Mouse (Mus musculus) heart, postnatal 10 days (tissue): ENCODE measurements around the gene Gh. TPM values are rescaled to one million over a fixed set of nuclear protein-coding genes. Genes with fewer than 3 reads are reported as not detected.
"Not testable (repeated sequence)": the region's sequence is repeated elsewhere in the genome, so short reads cannot be mapped to it uniquely, and the experiment has no call there.

Experiments used
- DNase-seq, 2 experiments: peaks; one replicate each; pipeline ENCODE4 v3.0.0; 2021
- intact Hi-C: fragments of 180-260 bp; cut with DNase I; formaldehyde crosslinking; loops from one replicate; pipeline ENCODE4 v1.15.1; 2025
- total RNA-seq, 2 experiments: library from RNA; stranded (reverse); gene quantifications; 2 replicates each; pipeline ENCODE4 v1.2.3; 2021

The Gh gene
- total RNA-seq, result not detected

DNA sequence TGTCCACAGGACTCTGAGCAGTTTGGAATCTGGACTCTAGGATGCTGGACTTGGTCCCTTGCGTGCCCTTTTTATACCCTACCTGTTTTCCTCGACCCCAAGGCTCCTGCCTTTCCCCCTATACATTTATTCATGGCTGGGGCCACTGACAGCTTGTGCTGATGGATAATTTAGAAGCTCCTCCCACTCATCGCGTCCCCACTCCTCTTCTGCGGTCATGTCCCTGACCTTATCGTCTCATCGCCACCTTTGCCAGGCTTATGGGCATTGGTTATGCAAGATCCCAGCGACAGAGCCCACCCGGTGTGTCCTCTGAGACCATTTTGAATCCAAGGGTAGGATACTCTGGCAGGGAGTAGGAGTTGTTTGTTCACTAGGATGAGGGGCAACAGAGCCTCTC, at the start of gene Gh:
TSS of gene Gh (minus strand) at position 101 of the 400 bp plus-strand sequence.
- DNase-seq, result no peak
- intact Hi-C loops, result loop anchor here (1.0 kb wide), 2 partner anchors 65 to 91 kb away; no protein-coding TSS in a partner anchor

DNA sequence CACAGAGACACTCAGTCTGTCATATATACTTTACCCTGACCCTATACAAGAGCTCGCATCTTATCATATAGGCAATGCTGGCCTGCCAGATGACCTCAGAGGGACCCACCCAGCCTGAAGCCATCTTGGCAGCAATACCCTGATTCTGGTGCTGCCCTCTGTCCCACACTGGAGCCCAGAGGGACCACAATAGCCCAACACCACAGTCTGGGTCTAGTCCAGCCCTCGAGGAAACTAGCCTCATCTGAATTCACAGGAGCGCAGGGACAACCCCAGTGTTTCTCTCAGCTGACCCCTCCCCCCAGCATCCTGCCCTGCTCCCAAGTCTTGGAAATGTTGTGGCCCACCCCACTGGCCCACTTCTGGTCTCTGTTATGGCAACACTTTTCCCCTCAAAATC, 49.6 kb upstream of the Gh start:
- intact Hi-C loops, result no loop called here
- DNase-seq, result no peak

- intact Hi-C loops, result no loop called here
- no peak for DNase-seq
Observed at GRCm38 (mm10) chr11:106350853-106351252, 49.2 kb upstream of the Gh start.

GRCm38 (mm10) chr11:106349772-106350171, 48.1 kb upstream of the Gh start:
- intact Hi-C loops, result no loop called here
- DNase-seq, result no peak

GRCm38 (mm10) chr11:106344910-106345309, 43.2 kb upstream of the Gh start:
- DNase-seq, result no peak
- intact Hi-C loops, result no loop called here

- intact Hi-C loops, result no loop called here
- DNase-seq, result no peak
Observed at GRCm38 (mm10) chr11:106340990-106341520, 39.4 kb upstream of the Gh start.

DNA sequence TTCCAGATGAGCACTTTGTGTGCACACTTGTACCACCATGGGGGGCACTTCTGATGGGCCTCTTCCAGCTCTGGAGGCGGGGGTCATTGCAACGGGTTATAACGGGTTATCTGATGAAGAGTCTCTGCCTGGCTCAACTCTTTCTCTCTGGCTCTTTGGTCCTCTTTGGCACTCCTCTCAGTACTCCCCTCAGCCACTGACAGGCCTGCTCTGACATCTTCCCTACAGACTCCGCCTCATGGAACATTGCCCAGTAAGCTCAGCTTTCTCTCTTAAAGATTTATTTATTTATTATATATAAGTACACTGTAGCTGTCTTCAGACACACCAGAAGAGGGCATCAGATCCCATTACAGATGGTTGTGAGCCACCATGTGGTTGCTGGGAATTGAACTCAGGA, 37.7 kb upstream of the Gh start:
- DNase-seq, intact Hi-C loops: not testable (repeated sequence)

GRCm38 (mm10) chr11:106338870-106339269, 37.2 kb upstream of the Gh start:
- intact Hi-C loops, result no loop called here
- no peak for DNase-seq

- no peak for DNase-seq
- intact Hi-C loops, result no loop called here
Observed at GRCm38 (mm10) chr11:106338029-106338428, 36.4 kb upstream of the Gh start.

DNA sequence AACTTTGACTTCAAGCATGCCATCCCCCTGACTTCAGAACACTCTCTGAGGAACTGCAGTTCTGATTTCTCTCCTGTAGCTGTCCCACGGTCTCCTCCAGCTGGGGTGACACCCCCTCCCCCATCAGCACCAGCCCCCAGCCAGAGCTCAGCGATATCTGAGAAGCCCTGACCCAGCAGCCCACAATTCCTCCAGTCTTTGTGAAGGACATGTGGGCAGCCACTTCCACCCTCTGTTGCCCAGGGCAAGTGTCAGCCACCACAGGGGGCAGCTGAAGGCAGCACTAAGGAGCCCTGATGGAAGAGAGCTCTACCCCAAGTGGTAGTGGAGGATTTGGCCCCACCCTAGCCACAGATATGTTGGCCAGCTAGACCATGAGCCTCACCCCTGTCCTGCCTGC, 32.4 kb upstream of the Gh start:
- no peak for DNase-seq
- intact Hi-C loops, result no loop called here

DNA sequence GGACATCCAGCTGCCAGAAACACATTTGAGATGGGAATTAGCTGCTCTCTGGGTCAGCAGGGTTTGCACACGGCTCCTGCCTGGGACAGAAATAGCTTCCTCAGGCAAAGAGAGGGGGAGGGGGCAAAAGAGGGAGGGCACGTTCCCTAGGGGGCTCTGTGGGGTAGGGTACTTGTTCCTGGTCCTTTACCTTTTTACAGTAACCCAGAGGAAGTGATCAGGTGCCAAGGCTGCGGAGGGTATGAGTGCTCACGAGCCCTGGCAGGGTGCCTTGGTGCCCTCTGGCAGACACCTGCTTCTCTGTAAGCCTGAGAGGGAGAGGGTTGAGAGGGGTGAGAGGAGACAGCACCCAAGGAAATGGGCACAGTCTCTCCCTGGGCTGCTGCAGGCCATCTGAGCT, 30.8 kb upstream of the Gh start:
- DNase-seq, result peak; percentile 50 to 62
- intact Hi-C loops, result no loop called here

GRCm38 (mm10) chr11:106329682-106330081, 28.0 kb upstream of the Gh start:
- intact Hi-C loops, result loop anchor here (1.0 kb wide), 1 partner anchor 63 kb away; no protein-coding TSS in a partner anchor
- peak; percentile 57 to 63 for DNase-seq

DNA sequence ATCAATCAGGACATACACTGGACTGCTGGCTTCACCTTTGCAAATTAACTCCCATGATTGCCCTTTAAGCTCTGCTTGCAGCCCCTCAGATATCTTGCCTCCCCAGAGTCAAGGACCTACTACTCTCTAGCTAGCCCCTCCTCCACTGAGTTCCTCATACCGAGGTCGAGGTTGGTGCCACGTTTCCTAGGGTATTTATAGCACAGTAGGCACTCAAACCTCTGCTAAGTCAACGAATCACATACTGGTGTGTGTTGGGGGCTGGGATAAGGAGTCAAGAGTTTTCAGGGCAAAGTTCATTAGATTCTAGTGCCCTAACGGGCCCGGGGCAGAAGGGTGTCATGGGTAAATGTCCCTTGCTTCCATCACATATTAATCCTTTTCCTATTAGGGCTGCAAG, 27.5 kb upstream of the Gh start:
- intact Hi-C loops, result loop anchor here (1.0 kb wide), 1 partner anchor 63 kb away; no protein-coding TSS in a partner anchor
- peak; percentile 60 for DNase-seq

- intact Hi-C loops, result no loop called here
- peak in 1 of 2 experiments; percentile 34 for DNase-seq
Observed at GRCm38 (mm10) chr11:106328521-106328920, 26.9 kb upstream of the Gh start.

DNA sequence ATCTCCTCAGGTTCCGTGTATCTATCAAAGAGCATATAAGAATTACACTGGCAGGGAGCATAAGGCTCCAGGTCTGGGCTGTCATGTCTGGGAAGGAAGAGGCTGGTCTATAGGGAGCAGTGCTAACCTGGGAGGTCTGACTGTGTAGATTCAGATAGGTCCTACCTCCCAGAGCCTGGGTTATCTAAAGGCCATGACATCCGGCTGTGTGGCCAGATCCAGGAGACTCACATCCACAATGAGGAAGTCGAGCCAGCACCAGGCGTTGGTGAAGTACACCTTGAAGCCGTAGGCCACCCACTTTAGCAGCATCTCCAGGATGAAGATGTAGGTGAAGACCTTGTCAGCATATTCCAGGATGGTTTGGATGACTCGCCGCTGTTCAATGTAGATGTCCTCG, 24.8 kb upstream of the Gh start:
- intact Hi-C loops, result loop anchor here (1.0 to 2.0 kb wide), 2 partner anchors 23 to 38 kb away; partner anchors contain the start of gene Prr29
- DNase-seq, result no peak

- peak; percentile 74 to 86 for DNase-seq
- intact Hi-C loops, result loop anchor here (1.0 to 2.0 kb wide), 2 partner anchors 22 to 39 kb away; partner anchors contain the start of gene Prr29
Observed at GRCm38 (mm10) chr11:106325566-106326206, 24.0 kb upstream of the Gh start.

GRCm38 (mm10) chr11:106324858-106325257, 23.2 kb upstream of the Gh start:
- no peak for DNase-seq
- intact Hi-C loops, result no loop called here

GRCm38 (mm10) chr11:106318406-106319366, 17.0 kb upstream of the Gh start:
- peak in 1 of 2 experiments; percentile 28 for DNase-seq
- intact Hi-C loops, result no loop called here

DNA sequence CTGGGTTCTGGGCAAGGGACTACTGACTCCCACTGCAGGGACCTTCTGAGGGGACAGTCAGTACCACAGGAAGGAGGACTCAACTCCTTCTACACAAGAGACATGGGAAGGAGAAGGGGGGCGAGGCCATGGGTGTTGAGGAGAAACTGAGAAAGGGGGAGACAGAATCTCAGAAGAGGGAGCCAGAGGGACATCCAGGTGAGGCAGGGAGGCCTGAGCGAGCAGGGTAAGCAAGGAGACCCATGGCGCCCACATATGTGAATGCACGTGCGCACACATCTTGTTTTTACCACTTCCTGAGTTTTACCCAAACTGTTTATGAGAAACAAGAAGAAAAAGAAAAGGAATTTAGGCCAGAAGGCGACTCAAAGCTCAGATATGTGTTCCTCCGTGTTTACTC, 16.1 kb upstream of the Gh start:
- intact Hi-C loops, result no loop called here

DNA sequence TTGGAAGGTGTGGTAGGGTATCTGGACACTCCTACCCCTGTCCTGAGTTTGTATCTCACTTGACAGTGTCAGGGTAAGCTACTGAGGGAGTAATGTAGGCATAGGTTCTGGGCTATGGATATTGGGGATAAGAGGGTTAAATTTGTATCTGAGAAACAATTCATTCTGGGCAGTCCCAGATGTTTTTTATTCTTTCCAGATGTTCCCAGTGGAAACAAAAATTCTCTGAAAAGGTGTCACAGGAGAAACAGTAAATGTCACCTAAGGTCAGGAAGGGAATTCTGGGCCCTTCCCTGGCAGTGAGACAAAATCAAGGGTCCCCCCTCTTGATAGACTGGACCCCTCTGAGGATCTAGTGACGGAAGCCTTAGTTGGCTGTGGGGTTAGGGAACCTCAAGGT, 14.8 kb upstream of the Gh start:
- intact Hi-C loops, result no loop called here
- DNase-seq, result no peak

More for the DNA sequence above, 16.1 kb upstream of the Gh start:
- no peak for DNase-seq

DNA sequence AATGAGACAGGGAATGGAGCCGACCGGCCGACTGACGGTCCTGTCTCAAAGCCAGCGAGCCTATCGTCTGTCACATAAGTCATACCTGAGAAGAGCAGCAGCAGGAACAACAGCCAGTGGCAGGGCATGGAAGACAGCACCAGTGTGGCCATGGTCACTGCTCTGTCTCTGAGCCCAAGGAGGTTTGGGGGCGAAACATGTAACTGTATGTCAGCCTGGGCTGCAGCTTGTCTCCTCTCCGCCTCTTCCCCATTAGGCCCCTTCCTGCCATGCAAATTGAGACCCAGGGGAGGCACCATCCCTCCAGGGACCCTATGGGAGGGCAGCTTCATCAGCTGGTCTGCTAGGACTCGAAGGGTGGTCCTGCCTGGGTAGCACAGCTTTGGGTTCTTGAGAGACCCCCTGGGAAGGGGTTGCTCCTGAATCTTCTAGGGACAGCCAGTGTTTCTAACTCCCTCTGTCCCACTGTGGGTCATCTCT, 12.7 kb upstream of the Gh start, which contains the start of gene Cd79b:
TSS of gene Cd79b (minus strand) at position 430 of the 480 bp plus-strand sequence.
- DNase-seq, result no peak
- intact Hi-C loops, result no loop called here
